Mouse (Mus musculus): ENCODE data around the gene Sdk1.
A peak's percentile ranks its signal among the peaks of the same experiment; 100 is the strongest.
"Not testable (repeated sequence)": the region's sequence is repeated elsewhere in the genome, so short reads cannot be mapped to it uniquely, and the experiment has no call there.

Gene Sdk1

DNA sequence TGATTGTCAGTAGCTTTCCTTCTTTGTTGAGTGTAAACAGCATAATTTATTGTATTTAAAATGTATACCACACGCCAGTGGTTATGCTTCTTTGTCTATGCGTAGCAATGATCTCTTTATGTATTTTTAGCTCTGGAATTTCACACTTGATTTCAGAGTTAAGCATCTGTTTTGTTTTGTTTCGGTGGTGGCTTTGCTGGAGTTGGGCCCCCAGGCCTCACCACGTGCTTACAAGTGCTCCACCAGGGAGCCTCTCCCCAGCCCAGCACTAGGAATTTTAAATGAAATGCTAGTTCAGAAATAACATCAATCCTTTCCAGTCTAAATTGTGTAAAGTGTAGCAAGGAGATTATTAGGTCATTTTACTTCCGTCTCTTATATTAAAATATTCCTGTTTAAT, 227.5 kb downstream of the Sdk1 start:
- no peak for DNase-seq

DNA sequence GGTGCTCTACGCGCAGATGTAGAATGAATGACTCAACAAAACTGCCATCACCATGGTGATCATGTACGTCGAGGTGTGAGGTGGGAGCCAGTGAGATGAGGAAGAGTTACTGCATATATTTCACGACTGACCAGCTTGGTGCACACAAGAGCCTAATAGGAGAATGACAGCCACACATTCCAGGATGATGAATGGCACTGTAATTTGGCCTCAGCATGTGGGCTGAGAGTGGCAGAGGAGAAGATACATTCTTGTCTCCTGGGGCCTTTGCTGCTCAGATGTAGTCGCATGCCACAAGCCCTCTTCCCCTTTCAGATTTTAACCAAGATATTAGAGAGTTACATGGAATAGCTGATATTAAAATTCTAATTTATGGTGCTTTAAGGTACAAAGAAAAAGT, 264.0 kb downstream of the Sdk1 start:
- peak; percentile 84 for DNase-seq

DNA sequence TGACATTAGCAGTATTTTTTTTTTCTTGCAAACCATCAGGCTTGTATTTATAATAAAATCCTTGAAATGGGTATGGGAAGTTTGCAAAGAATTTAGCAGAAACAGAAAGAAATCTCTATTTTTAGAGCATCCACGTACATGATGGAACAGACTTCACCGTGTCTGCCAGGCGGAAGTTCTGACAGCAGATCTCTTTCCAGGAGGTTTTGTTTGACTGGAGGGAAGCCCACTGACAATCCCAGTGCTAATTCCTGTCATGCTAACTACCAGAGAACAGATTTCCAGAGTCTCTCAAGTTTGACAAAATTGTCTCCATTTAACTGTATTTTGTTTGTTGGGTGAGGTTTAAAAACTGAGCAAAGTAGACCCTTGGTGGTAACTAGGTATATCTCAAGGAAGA, 265.1 kb downstream of the Sdk1 start:
- no peak for DNase-seq

DNA sequence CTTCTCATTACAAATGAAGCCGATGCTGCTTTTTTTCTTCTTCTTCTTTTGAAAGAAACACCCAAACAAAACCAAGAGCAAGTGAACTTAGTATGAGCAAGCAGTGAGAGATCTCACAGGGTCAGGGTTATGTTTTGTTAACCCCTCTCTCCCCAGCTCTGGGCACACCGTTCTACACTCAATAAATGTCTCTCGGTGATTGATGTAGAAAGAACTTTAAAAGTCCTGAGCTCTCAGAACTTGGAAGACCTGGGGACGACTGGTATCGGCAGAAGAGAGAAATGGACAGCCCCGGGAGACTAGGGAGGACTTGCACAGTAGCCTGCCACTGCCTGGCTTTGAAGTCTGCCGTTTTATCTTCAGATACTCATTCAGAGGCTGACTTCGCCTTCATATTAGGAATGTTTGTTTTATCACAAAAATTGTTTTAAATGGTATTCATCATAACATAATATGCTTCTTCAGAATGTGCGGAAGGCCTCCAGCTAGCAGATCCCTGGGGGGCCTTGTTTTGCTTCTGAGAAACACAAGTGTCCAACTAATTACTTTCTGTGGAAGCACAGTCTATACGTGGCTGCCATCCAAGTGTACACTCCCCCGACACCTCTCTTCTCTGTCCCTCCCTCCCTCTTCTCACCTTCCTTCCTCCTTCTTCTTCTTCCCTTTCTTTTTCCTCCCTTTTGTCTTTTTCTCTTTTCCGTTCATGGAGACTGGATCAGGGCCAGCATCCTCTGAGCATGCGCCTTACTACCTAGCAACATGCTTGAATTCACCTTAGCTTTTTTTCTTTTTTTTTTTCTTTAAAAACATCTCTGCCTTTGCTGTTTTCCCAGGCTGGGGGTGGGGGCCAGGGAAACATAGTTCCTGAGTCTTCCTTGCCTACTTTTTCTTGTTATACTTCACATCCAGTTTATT, 283.8 kb downstream of the Sdk1 start:
- no peak for DNase-seq

DNA sequence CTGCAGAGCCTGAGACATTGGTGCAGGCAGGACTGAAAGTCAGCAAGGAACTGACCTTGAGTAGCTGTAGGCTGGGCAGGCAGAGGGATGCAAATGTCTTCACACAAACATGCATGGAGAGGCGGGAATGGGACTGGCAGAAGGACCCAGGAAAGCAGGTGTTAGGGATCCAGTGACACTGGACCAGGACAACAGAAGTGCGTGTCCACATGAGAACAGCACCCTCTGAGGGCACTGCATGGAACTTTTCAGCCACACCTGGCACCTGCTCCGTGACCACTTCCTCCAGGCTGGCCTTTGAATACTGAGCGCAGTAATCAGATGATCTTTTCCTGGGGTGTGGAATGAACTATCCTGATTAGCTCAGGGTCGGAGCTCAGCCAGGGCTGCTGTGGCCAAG, 298.9 kb downstream of the Sdk1 start:
- no peak for DNase-seq

- DNase-seq: no peak
These were observed 301.8 kb downstream of the Sdk1 start for GRCm38 (mm10) chr5:141542890-141543666.

GRCm38 (mm10) chr5:141553444-141553843, 312.2 kb downstream of the Sdk1 start:
- DNase-seq: no peak

- DNase-seq: peak; percentile 51
These were observed 317.4 kb downstream of the Sdk1 start for GRCm38 (mm10) chr5:141558731-141559130.

DNA sequence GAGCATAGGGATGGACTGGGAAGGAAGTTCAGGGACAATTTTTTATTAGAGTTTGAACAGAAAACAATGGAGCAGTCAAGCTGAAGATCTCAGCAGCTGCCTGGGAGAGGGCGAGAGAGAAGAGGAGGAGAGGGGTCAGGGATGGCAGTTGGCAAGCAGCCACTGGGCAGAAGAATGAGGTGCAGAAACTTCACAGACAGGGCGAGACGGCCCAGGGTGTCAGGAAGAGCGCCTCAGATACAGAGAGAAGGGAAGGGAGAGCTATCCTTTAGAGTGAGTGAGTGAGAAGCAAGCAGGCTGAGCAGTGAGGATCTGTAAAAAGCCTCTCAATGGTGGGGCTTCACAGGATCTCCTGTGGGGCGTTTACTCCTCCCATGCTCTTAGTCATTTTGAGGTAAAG, 319.0 kb downstream of the Sdk1 start:
- peak; percentile 77 for DNase-seq

- peak; percentile 65 for DNase-seq
These were observed 320.8 kb downstream of the Sdk1 start for GRCm38 (mm10) chr5:141561989-141562560.

GRCm38 (mm10) chr5:141564197-141564596, 322.9 kb downstream of the Sdk1 start:
- DNase-seq: no peak

DNA sequence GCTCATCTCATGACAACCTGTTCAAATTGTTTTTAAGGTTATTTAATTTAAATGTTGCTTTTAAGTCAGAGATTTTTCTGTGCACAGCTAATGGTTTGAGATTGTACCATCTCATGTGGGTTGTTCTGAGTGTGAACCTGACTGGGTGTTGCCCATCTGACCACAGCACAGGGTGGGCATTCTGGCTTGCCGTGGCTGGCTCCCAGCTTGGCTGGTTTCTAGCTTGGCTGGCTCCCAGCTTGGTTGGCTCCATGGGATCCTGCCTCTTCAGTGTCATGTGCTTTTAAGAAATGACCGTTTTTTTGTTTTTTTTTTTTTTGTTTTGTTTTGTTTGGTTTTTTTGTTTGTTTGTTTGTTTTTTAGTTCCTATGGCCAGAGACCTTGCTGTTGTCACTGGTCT, 326.8 kb downstream of the Sdk1 start:
- DNase-seq: no peak

GRCm38 (mm10) chr5:141570442-141570841, 329.2 kb downstream of the Sdk1 start:
- DNase-seq: no peak

GRCm38 (mm10) chr5:141574263-141574662, 333.0 kb downstream of the Sdk1 start:
- peak; percentile 53 for DNase-seq

GRCm38 (mm10) chr5:141591246-141591645, 350.0 kb downstream of the Sdk1 start:
- no peak for DNase-seq

GRCm38 (mm10) chr5:141612721-141613120, 371.4 kb downstream of the Sdk1 start:
- no peak for DNase-seq

GRCm38 (mm10) chr5:141615763-141616162, 374.5 kb downstream of the Sdk1 start:
- no peak for DNase-seq

GRCm38 (mm10) chr5:141617660-141618059, 376.4 kb downstream of the Sdk1 start:
- DNase-seq: no peak

- DNase-seq: no peak
These were observed 384.1 kb downstream of the Sdk1 start for GRCm38 (mm10) chr5:141625401-141625800.

GRCm38 (mm10) chr5:141631641-141632040, 390.4 kb downstream of the Sdk1 start:
- DNase-seq: no peak

DNA sequence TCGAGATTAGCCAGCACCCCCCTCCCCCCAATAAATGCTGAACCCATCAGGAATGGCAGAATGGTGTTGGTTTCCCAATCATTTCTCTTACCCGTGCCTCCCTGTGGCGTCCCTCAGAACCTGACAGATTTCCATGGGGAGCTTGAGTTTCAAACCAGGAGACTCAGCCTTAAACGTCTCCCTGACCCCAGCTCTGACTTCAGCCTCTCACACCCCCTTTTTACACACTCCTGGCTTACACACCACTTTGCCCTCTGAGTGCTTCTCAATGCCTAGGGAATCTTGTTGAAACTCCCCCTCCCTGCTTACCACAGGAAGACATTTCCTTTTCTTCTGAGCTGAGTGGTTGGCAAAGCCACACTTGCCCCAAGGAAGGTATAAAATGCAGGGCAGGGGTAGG, 392.0 kb downstream of the Sdk1 start:
- DNase-seq: no peak

DNA sequence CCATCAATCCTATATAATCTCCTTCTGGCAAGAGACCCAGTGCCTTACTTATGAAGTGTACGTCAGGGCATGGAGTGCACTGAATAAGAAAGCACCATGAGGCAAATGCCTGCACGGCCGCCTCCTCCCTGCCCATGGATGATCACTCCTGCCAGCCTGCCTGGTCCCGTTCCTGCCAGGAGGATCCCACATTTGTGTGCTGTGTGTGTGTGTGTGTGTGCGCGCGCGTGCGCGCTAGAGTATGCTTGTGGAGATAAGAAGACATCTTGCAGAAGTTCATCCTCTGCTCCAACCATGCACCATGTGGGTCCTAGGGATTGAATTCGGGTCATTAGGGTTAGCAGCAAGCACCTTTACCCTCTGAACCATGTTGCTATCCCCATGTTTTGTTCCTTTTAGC, 395.1 kb downstream of the Sdk1 start:
- DNase-seq: no peak

- DNase-seq: not testable (repeated sequence)
These were observed 395.8 kb downstream of the Sdk1 start for GRCm38 (mm10) chr5:141637054-141637453.

DNA sequence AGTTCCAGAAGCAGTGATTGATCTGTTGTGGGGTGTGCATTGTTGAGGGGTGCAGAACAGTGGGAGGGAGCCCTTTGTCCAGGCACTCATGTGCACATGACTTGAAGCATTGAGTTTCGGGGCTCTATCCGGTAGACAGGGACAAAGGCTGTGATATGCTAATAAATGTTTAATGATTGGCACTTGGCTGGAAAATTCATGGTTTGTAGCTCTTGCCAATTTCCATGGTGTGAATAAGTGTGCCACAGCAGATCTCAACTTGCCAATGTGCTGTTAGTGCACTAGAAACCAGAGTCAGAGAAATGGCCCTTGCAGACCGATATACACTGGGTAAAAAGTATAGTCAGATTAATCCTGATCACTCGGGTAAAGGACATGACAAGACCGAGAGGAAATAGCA, 404.4 kb downstream of the Sdk1 start:
- no peak for DNase-seq
